Mouse (Mus musculus): Measurements from ENCODE around the gene Atp2a2.

DNA sequence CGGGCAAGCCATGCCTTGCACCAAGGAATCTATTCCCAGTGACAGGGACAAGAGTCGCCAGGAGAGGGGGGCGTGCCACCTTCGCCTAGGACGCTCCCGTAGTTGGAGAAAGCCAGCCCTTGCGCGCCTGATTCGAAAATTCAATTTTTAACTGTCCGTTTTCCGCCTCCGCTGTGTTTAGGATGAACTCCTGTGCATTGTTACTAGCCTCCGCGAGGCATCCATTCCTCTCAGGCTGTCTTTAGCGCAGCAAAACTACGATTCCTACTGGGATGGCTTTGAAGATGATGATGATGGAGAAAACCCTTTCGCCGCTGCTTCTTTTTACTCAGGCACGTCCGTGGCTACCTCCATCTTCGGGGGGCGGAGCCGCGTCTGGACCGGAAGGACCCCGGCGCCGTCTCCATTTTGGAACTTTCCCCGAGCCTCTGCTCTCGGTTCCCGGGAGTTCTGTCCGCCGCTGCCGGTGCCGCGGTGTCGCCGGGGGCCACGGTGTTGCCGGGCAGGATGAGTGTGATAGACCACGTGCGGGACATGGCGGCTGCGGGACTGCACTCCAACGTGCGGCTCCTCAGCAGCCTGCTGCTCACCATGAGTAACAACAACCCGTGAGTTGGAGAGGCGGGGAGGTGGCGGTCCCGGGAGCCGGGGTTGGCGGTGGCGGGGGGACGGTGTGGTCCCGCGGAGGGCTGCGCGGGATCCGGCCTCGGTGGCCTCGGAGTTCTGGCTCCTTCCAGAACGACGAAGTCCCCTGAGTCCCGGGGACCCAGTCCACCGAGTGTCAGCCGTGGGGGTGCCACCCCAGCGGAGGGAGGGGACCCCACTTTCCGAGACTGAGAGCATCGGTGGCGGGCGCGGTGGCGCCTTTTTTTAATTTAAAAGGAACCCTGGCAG is 79.7 kb downstream of the Atp2a2 start:
- TF ChIP-seq POLR2A (IDR thresholded peaks at IDR 0.05; ENCODE audit: low read depth, low read length) (no peak), CTCF (IDR thresholded peaks at IDR 0.05; ENCODE audit: extremely low read depth, insufficient read length, insufficient replicate concordance, low read depth, low read length) (no peak)
